ENCODE assay signal across 17 mouse cellular contexts in the genomic region with DNA sequence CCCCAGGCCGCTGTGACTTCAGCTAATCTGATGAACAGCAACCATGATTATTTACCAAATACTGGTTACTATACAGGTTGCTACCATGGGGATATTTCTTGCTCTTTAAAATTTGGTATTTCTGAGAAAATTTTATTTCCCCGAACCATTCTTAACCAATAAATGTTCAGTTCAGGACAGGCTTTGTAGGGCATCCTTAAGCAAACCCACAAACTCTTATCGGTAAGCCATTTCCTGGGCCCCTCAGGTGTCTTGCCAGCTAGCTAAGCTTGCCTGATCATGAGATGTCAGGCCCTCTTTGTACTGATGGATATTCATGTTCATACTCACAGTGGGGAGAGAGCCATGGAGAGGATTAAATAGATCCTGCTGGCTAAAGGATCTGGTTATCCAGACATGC. TPM values are rescaled to one million over a fixed set of nuclear protein-coding genes. Genes with fewer than 3 reads are reported as not detected.
DNase-seq lines count a peak whose midpoint lies in the region; ATAC-seq and TF ChIP-seq lines count a peak whose summit lies in the region.
"Had no signal": no experiment of that assay in that cellular context is flagged by ENCODE, and none has a peak within 500 bp of the region (broad histone marks: within the 10 kb centered on the region; RNA-seq: fewer than 3 reads in every experiment).

No protein-coding gene starts in this region.

- no peak for TF ChIP-seq CTCF in lung, postnatal 0 days (IDR thresholded peaks at IDR 0.05)
- TF ChIP-seq CTCF in embryonic fibroblast, embryonic 13.5 days (IDR thresholded peaks at IDR 0.05; ENCODE audit: borderline replicate concordance, insufficient read depth, low read length): no peak
- TF ChIP-seq CTCF in stomach, postnatal 0 days (IDR thresholded peaks at IDR 0.05; ENCODE audit: low read depth): no peak

- peak overlapping the region; percentile 78 for H3K27ac ChIP-seq in heart, embryonic 10.5 days
- H3K27ac ChIP-seq in lung, postnatal 0 days (ENCODE audit: low read length): peak overlapping the region; percentile 75
- peak overlapping the region; percentile 80 for H3K27ac ChIP-seq in embryonic fibroblast, embryonic 13.5 days (ENCODE audit: insufficient read depth, low read length)
- H3K27ac ChIP-seq in stomach, postnatal 0 days (replicated peaks): peak overlapping the region; percentile 49
- H3K27ac ChIP-seq in hindbrain, embryonic 11.5 days (ENCODE audit: low read depth, low read length): no peak overlapping the region
- H3K27ac ChIP-seq: liver, embryonic 12.5 days; midbrain, embryonic 12.5 days had no signal

- H3K4me1 ChIP-seq in heart, embryonic 10.5 days: peaks cover 84% of the 10 kb centered on the region
- peaks cover 44% of the 10 kb centered on the region for H3K4me1 ChIP-seq in lung, postnatal 0 days (ENCODE audit: insufficient read depth, low read depth, low read length)
- peaks cover 34% of the 10 kb centered on the region for H3K4me1 ChIP-seq in embryonic fibroblast, embryonic 13.5 days (ENCODE audit: control insufficient read depth, insufficient read depth, low read length)
- H3K4me1 ChIP-seq in stomach, postnatal 0 days (replicated peaks; ENCODE audit: control insufficient read depth, insufficient read depth): peaks cover 10% of the 10 kb centered on the region
- H3K4me1 ChIP-seq in hindbrain, embryonic 11.5 days (replicated peaks; ENCODE audit: control insufficient read depth, insufficient read depth, low read length): no peaks in the 10 kb centered on the region
- H3K4me1 ChIP-seq: midbrain, embryonic 12.5 days had no signal

- no peaks in the 10 kb centered on the region for H3K9me3 ChIP-seq in heart, embryonic 10.5 days
- H3K9me3 ChIP-seq in lung, postnatal 0 days (ENCODE audit: low read length): no peaks in the 10 kb centered on the region
- no peaks in the 10 kb centered on the region for H3K9me3 ChIP-seq in stomach, postnatal 0 days (ENCODE audit: control insufficient read depth, low read length)
- no peaks in the 10 kb centered on the region for H3K9me3 ChIP-seq in hindbrain, embryonic 11.5 days (ENCODE audit: control insufficient read depth, low read length)
- H3K9me3 ChIP-seq: G1E; liver, embryonic 12.5 days; midbrain, embryonic 12.5 days had no signal

- no peak for DNase-seq in heart, embryonic 10.5 days (ENCODE audit: low spot score)
- DNase-seq in heart, postnatal 4 days: no peak
- DNase-seq in lung, postnatal 0 days (ENCODE audit: low spot score): no peak
- no peak for DNase-seq in lung, postnatal 36 days
- no peak for DNase-seq in stomach, postnatal 0 days (ENCODE audit: low spot score)
- DNase-seq in hindbrain, embryonic 11.5 days (ENCODE audit: low spot score): no peak
- DNase-seq: cerebellum, adult 11 months; cerebellum, postnatal 36 days; layer of hippocampus, adult 9-11 months; left cerebral cortex, postnatal 4 days; lung, postnatal 4 days had no signal

- WGBS in heart, embryonic 10.5 days: 84% methylated on average over 3 of the region's 3 CpGs
- WGBS in lung, postnatal 0 days: 89% methylated on average over 3 of the region's 3 CpGs
- 79% methylated on average over 3 of the region's 3 CpGs for WGBS in stomach, postnatal 0 days
- WGBS in hindbrain, embryonic 11.5 days: 94% methylated on average over 3 of the region's 3 CpGs

- no peak for TF ChIP-seq POLR2A in embryonic fibroblast, embryonic 13.5 days (IDR thresholded peaks at IDR 0.05; ENCODE audit: low read depth, low read length)

- no peak overlapping the region for H3K4me3 ChIP-seq in heart, embryonic 10.5 days
- H3K4me3 ChIP-seq in lung, postnatal 0 days (ENCODE audit: low read depth, low read length): no peak overlapping the region
- H3K4me3 ChIP-seq in embryonic fibroblast, embryonic 13.5 days (ENCODE audit: insufficient read depth, low read length): no peak overlapping the region
- no peak overlapping the region for H3K4me3 ChIP-seq in stomach, postnatal 0 days (ENCODE audit: low read depth, low read length)
- no peak overlapping the region for H3K4me3 ChIP-seq in hindbrain, embryonic 11.5 days (ENCODE audit: low read depth, low read length)
- H3K4me3 ChIP-seq: liver, embryonic 12.5 days; midbrain, embryonic 12.5 days had no signal

- no peak overlapping the region for H3K9ac ChIP-seq in lung, postnatal 0 days (replicated peaks; ENCODE audit: low read depth)
- H3K9ac ChIP-seq in stomach, postnatal 0 days (ENCODE audit: low read length): no peak overlapping the region
- no peak overlapping the region for H3K9ac ChIP-seq in hindbrain, embryonic 11.5 days (ENCODE audit: low read depth, low read length)
- H3K9ac ChIP-seq: liver, embryonic 12.5 days; midbrain, embryonic 12.5 days had no signal

- ATAC-seq in lung, postnatal 0 days: no peak
- no peak for ATAC-seq in stomach, postnatal 0 days (ENCODE audit: low FRiP score, low TSS enrichment)
- ATAC-seq in hindbrain, embryonic 11.5 days (ENCODE audit: low FRiP score): no peak
- no peak for ATAC-seq in monocyte, adult 5-6 weeks (replicated peaks; ENCODE audit: insufficient number of reproducible peaks, low FRiP score, low TSS enrichment, poor library complexity, severe bottlenecking)
- ATAC-seq: hindbrain, embryonic 16.5 days; liver, embryonic 12.5 days had no signal

- H3K36me3 ChIP-seq in heart, embryonic 10.5 days: peaks cover 27% of the 10 kb centered on the region; the same call in 1 of the 2 replicates
- no peaks in the 10 kb centered on the region for H3K36me3 ChIP-seq in lung, postnatal 0 days (ENCODE audit: insufficient read depth, low read length)
- H3K36me3 ChIP-seq in stomach, postnatal 0 days (ENCODE audit: control insufficient read depth, insufficient read depth, low read length): no peaks in the 10 kb centered on the region
- no peaks in the 10 kb centered on the region for H3K36me3 ChIP-seq in hindbrain, embryonic 11.5 days (ENCODE audit: control insufficient read depth, insufficient read depth, low read length)
- H3K36me3 ChIP-seq: G1E; liver, embryonic 12.5 days; midbrain, embryonic 12.5 days had no signal

- H3K4me2 ChIP-seq in lung, postnatal 0 days (replicated peaks; ENCODE audit: low read depth, low read length): no peak overlapping the region
- H3K4me2 ChIP-seq in stomach, postnatal 0 days (replicated peaks; ENCODE audit: low read depth): no peak overlapping the region
- no peak overlapping the region for H3K4me2 ChIP-seq in hindbrain, embryonic 11.5 days (replicated peaks; ENCODE audit: low read depth, low read length)
- H3K4me2 ChIP-seq: liver, embryonic 12.5 days; midbrain, embryonic 12.5 days had no signal

- no peaks in the 10 kb centered on the region for H3K27me3 ChIP-seq in heart, embryonic 10.5 days (ENCODE audit: insufficient read depth, poor library complexity, severe bottlenecking)
- no peaks in the 10 kb centered on the region for H3K27me3 ChIP-seq in lung, postnatal 0 days (replicated peaks; ENCODE audit: insufficient read depth, low read length)
- no peaks in the 10 kb centered on the region for H3K27me3 ChIP-seq in stomach, postnatal 0 days (ENCODE audit: control insufficient read depth, insufficient read depth, low read length)
- no peaks in the 10 kb centered on the region for H3K27me3 ChIP-seq in hindbrain, embryonic 11.5 days (ENCODE audit: control insufficient read depth, insufficient read depth, low read length)
- H3K27me3 ChIP-seq: liver, embryonic 12.5 days; midbrain, embryonic 12.5 days had no signal

- no peak for TF ChIP-seq EP300 in lung, postnatal 0 days (IDR thresholded peaks at IDR 0.05)
- TF ChIP-seq EP300 in stomach, postnatal 0 days (optimal IDR thresholded peaks at IDR 0.05): no peak

RNA-seq across cellular contexts. Expression of a gene that starts 30.7 kb away (rescaled TPM):
- 24.2 and 32.9 TPM in 2 replicates for polyA plus RNA-seq in heart, embryonic 10.5 days (2016; fragmentation: Nextera tagmentation; extraction: Ambion mirVana)
- 100 to 1,000 TPM; 161 to 163 TPM for total RNA-seq in heart, postnatal 4 days (2021)
- polyA plus RNA-seq in lung, postnatal 0 days (2015; fragmentation: Nextera tagmentation; extraction: Ambion mirVana): 11.4 and 12.4 TPM in 2 replicates
- polyA plus RNA-seq in embryonic fibroblast, embryonic 13.5 days (2011; ENCODE audit: insufficient read length, low read depth, missing spikeins): 91.6 and 111 TPM in 2 replicates
- polyA plus RNA-seq in stomach, postnatal 0 days (2015; fragmentation: Nextera tagmentation; extraction: Ambion mirVana): 4.3 and 4.9 TPM in 2 replicates
- polyA plus RNA-seq in hindbrain, embryonic 11.5 days (2014; fragmentation: Nextera tagmentation; extraction: Ambion mirVana): 9.4 and 9.6 TPM in 2 replicates
- 7.8 to 13.7 TPM (median 10.7 TPM) in 3 replicates for total RNA-seq in monocyte, adult 5-6 weeks (2017)
- polyA plus RNA-seq: G1E had no signal

RNA-seq across cellular contexts. Expression of a gene that starts 34.3 kb away (rescaled TPM):
- 4.3 and 4.5 TPM in 2 replicates for polyA plus RNA-seq in heart, embryonic 10.5 days (2016; fragmentation: Nextera tagmentation; extraction: Ambion mirVana)
- total RNA-seq in heart, postnatal 4 days (2021): 1 to 10 TPM; 2.7 to 4.0 TPM
- 8.0 and 8.3 TPM in 2 replicates for polyA plus RNA-seq in lung, postnatal 0 days (2015; fragmentation: Nextera tagmentation; extraction: Ambion mirVana)
- polyA plus RNA-seq in embryonic fibroblast, embryonic 13.5 days (2011; ENCODE audit: insufficient read length, low read depth, missing spikeins): 3.0 and 15.8 TPM in 2 replicates
- 7.0 and 7.3 TPM in 2 replicates for polyA plus RNA-seq in stomach, postnatal 0 days (2015; fragmentation: Nextera tagmentation; extraction: Ambion mirVana)
- 2.7 and 4.1 TPM in 2 replicates for polyA plus RNA-seq in hindbrain, embryonic 11.5 days (2014; fragmentation: Nextera tagmentation; extraction: Ambion mirVana)
- 7.1 to 33.7 TPM (median 17.4 TPM) in 3 replicates for total RNA-seq in monocyte, adult 5-6 weeks (2017)
